Mouse (Mus musculus) kidney, postnatal 0 days (tissue): ENCODE measurements around the gene Fgf7. TPM values are rescaled to one million over a fixed set of nuclear protein-coding genes. Genes with fewer than 3 reads are reported as not detected.

Source experiments
- ATAC-seq: fragments of 200-750 bp; cut with Nextera tagmentation; replicated peaks from 2 replicates; pipeline ENCODE4 v1.8.0; 2017; ENCODE audit warnings: low read depth, moderate number of reproducible peaks, moderate TSS enrichment, moderate library complexity; ENCODE audit not compliant: low FRiP score
- DNase-seq: peaks from one replicate; pipeline ENCODE4 v3.0.0-alpha.2; 2016; ENCODE audit warnings: low spot score
- H3K27ac ChIP-seq: fragments of 300-500 bp; sonication (generic); 2 replicates; pipeline ENCODE4 v1.5.1; 2014; ENCODE audit warnings: mild to moderate bottlenecking
- H3K27me3 ChIP-seq: fragments of 300-500 bp; sonication (generic); 2 replicates; pipeline ENCODE4 v1.6.1; 2014; ENCODE audit warnings: low read length, mixed read lengths; ENCODE audit not compliant: insufficient read depth
- H3K36me3 ChIP-seq: fragments of 300-500 bp; sonication (generic); 2 replicates; pipeline ENCODE4 v1.6.1; 2014; ENCODE audit warnings: low read length, mixed read lengths; ENCODE audit not compliant: insufficient read depth
- H3K4me1 ChIP-seq: fragments of 300-500 bp; sonication (generic); replicated peaks from 2 replicates; pipeline ENCODE4 v1.6.1; 2014; ENCODE audit warnings: antibody characterized with exemption, low read length, mixed read lengths; ENCODE audit not compliant: insufficient read depth
- H3K4me2 ChIP-seq: fragments of 300-500 bp; sonication (generic); 2 replicates; pipeline ENCODE4 v1.6.1; 2014; ENCODE audit warnings: mild to moderate bottlenecking, low read length, moderate library complexity, mixed read lengths
- H3K4me3 ChIP-seq: fragments of 300-500 bp; sonication (generic); replicated peaks from 2 replicates; pipeline ENCODE4 v1.5.1; 2014; ENCODE audit warnings: low read depth, low read length
- H3K9ac ChIP-seq: fragments of 300-500 bp; sonication (generic); 2 replicates; pipeline ENCODE4 v1.6.1; 2014; ENCODE audit warnings: low read depth, low read length
- H3K9me3 ChIP-seq: fragments of 300-500 bp; sonication (generic); replicated peaks from 2 replicates; pipeline ENCODE4 v1.6.1; 2016; ENCODE audit warnings: low read length, inconsistent platforms, mixed read lengths
- CTCF ChIP-seq: IDR thresholded peaks from 2 replicates; pipeline ENCODE4 v1.5.1; 2016; ENCODE audit warnings: antibody characterized with exemption, low read depth, mild to moderate bottlenecking, moderate library complexity
- WGBS: fragments of 180-500 bp; shearing (Covaris S2); extraction: QIAGEN DNeasy Blood & Tissue Kit; methylation state at CpG from one replicate; pipeline ENCODE4 v1.1.7; 2014; 5-methylcytosine and 5-hydroxymethylcytosine counted together
- polyA plus RNA-seq: library from polyadenylated mRNA; unstranded; fragments of >200 nt; fragmentation: Nextera tagmentation; extraction: Ambion mirVana; gene quantifications from 2 replicates; pipeline ENCODE4 v1.2.1, GENCODE M21; 2015

Gene Fgf7
- polyA plus RNA-seq, 1 experiment from 2014 or later: 0.41 TPM

DNA sequence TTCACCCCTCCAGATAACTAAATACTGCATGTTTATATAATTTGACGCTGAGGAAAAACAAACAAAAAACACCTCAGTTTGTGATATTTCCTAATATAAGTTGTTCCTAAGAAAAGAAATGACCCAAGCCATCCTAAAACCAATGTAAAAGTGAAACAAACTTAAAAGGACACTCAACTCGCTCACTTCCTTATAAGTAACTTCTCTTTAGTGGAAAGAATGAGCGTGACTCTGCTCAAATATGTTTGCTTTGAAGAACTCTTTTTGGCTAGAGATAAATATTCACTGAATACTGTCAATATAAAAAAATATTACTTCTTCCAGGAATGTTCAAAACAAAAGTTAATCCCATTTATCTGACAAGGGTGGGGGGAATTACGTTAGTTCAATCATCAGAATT lies 39.3 kb downstream of the Fgf7 start:
- 85% methylated on average over 4 of the region's 4 CpGs for WGBS
- Histone ChIP-seq H3K27ac (no peak overlapping the region), H3K4me3 (no peak overlapping the region), H3K9me3 (no peaks in the 10 kb centered on the region), H3K27me3 (no peaks in the 10 kb centered on the region), H3K4me2 (no peak overlapping the region), H3K36me3 (no peaks in the 10 kb centered on the region), H3K4me1 (no peaks in the 10 kb centered on the region), H3K9ac (no peak overlapping the region)
- TF ChIP-seq CTCF: no peak
- DNase-seq (no peak), ATAC-seq (no peak)

DNA sequence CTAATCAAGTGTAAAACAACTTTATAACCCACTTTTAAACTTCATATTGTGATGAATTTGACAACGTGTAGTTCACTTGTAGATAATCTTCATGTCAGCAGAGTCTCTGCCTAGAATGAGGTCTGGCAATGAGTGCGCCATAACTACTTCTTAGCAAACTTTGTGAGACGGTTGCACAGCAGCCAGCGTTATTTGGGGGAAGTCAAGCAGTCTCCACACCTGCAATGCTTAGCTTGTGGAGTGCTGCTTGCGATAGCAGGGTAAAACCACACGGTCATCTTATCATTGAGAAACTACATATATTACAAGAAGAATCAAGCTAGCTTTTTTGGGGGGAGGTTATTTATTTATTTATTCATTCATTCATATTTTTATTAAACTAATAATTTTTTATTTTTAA lies 42.0 kb downstream of the Fgf7 start:
- TF ChIP-seq CTCF: no peak
- H3K9me3 ChIP-seq: no peaks in the 10 kb centered on the region
- H3K27me3 ChIP-seq: no peaks in the 10 kb centered on the region
- no peak overlapping the region for H3K9ac ChIP-seq
- ATAC-seq: no peak
- DNase-seq: no peak
- no peak overlapping the region for H3K4me3 ChIP-seq
- H3K4me2 ChIP-seq: no peak overlapping the region
- no peaks in the 10 kb centered on the region for H3K4me1 ChIP-seq
- H3K27ac ChIP-seq: no peak overlapping the region
- 93% methylated on average over 6 of the region's 6 CpGs for WGBS
- H3K36me3 ChIP-seq: no peaks in the 10 kb centered on the region

DNA sequence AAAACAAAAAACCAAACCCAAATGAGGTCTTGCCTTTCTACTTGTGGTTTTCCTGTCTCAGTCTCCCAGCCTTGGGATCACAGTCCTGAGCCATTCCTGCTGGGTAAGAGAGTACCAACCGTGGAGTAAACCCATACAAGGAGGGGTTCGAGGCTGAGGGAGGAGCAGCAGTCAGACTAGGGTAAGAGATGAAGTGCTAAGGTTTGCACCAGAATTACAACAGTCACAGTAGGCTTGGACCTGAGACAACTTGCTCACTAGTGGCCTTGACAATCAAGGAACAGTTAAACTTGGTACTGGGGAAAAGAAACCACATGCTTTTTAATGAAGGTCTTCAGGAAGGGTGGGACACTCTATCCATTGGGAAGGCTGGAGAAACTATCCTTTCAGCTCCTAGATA lies 44.6 kb downstream of the Fgf7 start:
- ATAC-seq (no peak), DNase-seq (no peak)
- no peak overlapping the region for H3K9ac ChIP-seq
- no peak for TF ChIP-seq CTCF
- no peak overlapping the region for H3K27ac ChIP-seq
- H3K27me3 ChIP-seq: no peaks in the 10 kb centered on the region
- no peak overlapping the region for H3K4me2 ChIP-seq
- H3K4me1 ChIP-seq: no peaks in the 10 kb centered on the region
- H3K36me3 ChIP-seq: no peaks in the 10 kb centered on the region
- 53% methylated on average over 2 of the region's 2 CpGs for WGBS
- H3K4me3 ChIP-seq: no peak overlapping the region
- no peaks in the 10 kb centered on the region for H3K9me3 ChIP-seq

DNA sequence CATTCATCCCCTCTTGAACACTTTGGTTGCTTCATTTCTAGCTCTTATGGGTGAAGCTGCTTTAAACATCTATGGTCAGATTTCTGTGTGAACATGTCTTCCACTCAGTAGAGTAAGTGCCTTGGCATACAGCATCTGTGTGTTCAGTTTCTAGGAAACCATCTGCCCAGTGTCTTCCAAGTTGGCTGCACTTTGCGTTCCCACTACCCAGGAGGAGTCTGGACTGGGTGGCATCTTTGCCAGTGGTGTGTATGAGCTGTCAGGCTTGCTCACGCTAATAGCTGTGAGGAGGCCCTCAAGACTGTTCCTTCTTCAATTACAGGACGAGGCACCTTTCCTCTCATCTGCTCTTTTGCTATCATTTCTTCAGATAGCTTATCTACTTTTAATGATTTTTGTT lies 49.9 kb downstream of the Fgf7 start:
- DNase-seq (no peak), ATAC-seq (no peak)
- no peak overlapping the region for H3K27ac ChIP-seq
- no peak overlapping the region for H3K9ac ChIP-seq
- no peak for TF ChIP-seq CTCF
- H3K27me3 ChIP-seq: no peaks in the 10 kb centered on the region
- no peaks in the 10 kb centered on the region for H3K9me3 ChIP-seq
- WGBS: 76% methylated on average over 3 of the region's 3 CpGs
- no peaks in the 10 kb centered on the region for H3K36me3 ChIP-seq
- no peak overlapping the region for H3K4me2 ChIP-seq
- H3K4me3 ChIP-seq: no peak overlapping the region
- H3K4me1 ChIP-seq: no peaks in the 10 kb centered on the region

DNA sequence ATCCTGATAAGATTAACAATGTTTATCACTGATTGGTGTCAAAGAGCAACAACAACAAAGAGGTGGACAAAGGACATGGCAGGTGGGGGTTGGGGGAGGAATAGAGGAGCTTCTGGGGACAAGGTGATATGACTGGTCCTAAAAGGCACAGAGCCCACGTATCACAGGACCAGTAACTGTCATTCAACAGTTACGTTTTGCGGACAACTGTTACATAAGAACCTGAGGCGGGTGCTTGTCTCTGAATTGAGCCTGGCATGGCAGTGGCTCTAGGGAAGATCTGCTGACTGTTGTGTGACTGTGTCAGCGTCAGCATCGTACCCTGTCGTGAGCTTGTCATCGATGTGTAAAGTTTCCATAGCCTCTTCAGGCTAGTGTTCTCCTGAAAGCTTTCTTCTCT lies 51.7 kb downstream of the Fgf7 start:
- Histone ChIP-seq H3K4me1 (no peaks in the 10 kb centered on the region), H3K4me3 (no peak overlapping the region), H3K27ac (no peak overlapping the region), H3K9ac (no peak overlapping the region), H3K36me3 (no peaks in the 10 kb centered on the region), H3K27me3 (no peaks in the 10 kb centered on the region), H3K9me3 (no peaks in the 10 kb centered on the region), H3K4me2 (no peak overlapping the region)
- no peak for ATAC-seq
- 78% methylated on average over 8 of the region's 8 CpGs for WGBS
- DNase-seq: no peak
- TF ChIP-seq CTCF: no peak

DNA sequence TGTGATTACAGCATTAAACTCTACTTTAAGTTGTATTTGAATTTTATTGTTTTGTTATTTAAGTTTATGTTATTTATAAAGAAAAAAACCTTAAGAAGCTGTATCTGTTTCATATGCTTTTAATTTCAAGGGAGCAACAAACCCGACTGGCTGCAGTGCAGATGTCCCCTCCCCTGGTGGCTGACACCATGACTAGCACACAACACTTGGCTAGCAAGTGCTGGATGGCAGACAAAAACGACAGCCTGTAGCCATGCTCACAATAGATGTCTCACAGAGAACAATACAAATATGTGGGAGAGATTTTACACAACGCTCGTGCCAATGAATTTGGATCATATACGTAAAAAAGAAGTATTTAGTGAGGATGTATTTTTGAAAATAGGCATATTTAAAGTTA lies 56.0 kb downstream of the Fgf7 start:
- Histone ChIP-seq H3K4me2 (no peak overlapping the region), H3K9ac (no peak overlapping the region), H3K4me1 (no peaks in the 10 kb centered on the region), H3K27me3 (no peaks in the 10 kb centered on the region), H3K36me3 (no peaks in the 10 kb centered on the region), H3K4me3 (no peak overlapping the region), H3K9me3 (no peaks in the 10 kb centered on the region), H3K27ac (no peak overlapping the region)
- DNase-seq (no peak), ATAC-seq (no peak)
- WGBS: 73% methylated on average over 5 of the region's 5 CpGs
- no peak for TF ChIP-seq CTCF

DNA sequence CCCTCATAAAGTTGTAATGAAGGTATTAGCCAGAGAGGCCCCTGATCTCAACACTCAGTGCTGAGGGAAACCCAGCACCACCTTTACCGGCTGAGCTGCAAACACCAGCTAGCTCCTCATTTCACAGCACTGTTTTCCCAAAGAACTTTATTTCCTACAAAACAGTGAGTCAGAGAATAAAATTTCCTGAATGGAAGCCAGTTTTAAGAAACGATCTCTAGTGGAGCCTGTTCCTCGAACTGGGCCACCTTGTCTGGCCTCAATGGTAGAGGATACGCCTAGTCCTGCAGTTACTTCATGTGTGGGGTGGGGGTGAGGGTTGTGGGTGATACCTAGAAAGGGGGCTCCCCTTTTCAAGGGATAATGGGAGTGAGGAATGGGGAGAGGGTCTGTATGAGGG lies 60.2 kb downstream of the Fgf7 start:
- Histone ChIP-seq H3K27me3 (no peaks in the 10 kb centered on the region), H3K27ac (no peak overlapping the region), H3K9me3 (no peaks in the 10 kb centered on the region), H3K4me3 (no peak overlapping the region), H3K9ac (no peak overlapping the region), H3K36me3 (no peaks in the 10 kb centered on the region), H3K4me2 (no peak overlapping the region), H3K4me1 (no peaks in the 10 kb centered on the region)
- WGBS: 79% methylated on average over 4 of the region's 4 CpGs
- ATAC-seq: no peak
- DNase-seq: no peak
- TF ChIP-seq CTCF: no peak

Other genes with a start within 250 kb of the Fgf7 start
- gene Galk2, start 175.5 kb upstream of the Fgf7 start, polyA plus RNA-seq: 60.6 and 63.8 TPM in 2 replicates
- 65.2 and 67.9 TPM in 2 replicates for gene Cops2, start 175.5 kb upstream of the Fgf7 start, polyA plus RNA-seq
- gene Fam227b, start 117.3 kb downstream of the Fgf7 start, polyA plus RNA-seq: not detected in 2 replicates
- 24.3 and 25.0 TPM in 2 replicates for gene Dtwd1, start 117.5 kb downstream of the Fgf7 start, polyA plus RNA-seq
- not detected in 2 replicates for gene Gm17555, start 180.4 kb downstream of the Fgf7 start, polyA plus RNA-seq